Mouse (Mus musculus) cortical plate, adult 2 months (tissue): ENCODE measurements around the gene Sele.

ENCODE experiments used
- CTCF ChIP-seq: fragments of 200-500 bp; IDR thresholded peaks from 2 replicates; pipeline ENCODE4 v1.5.1; 2011; ENCODE audit warnings: mild to moderate bottlenecking, control low read depth, low read length; ENCODE audit not compliant: insufficient read depth; ENCODE audit errors: extremely low read depth
- POLR2A ChIP-seq: fragments of 200-500 bp; IDR thresholded peaks from 2 replicates; pipeline ENCODE4 v1.6.1; 2011; ENCODE audit warnings: mild to moderate bottlenecking, low read length, control low read depth; ENCODE audit not compliant: insufficient read depth; ENCODE audit errors: extremely low read depth

- TF ChIP-seq CTCF (no peak), POLR2A (no peak)
Measured at GRCm38 (mm10) chr1:164062856-164063255, 14.8 kb downstream of the Sele start.
